Mouse (Mus musculus): ENCODE measurements around the gene Rufy1. TPM values are rescaled to one million over a fixed set of nuclear protein-coding genes. Genes with fewer than 3 reads are reported as not detected.
A peak's percentile ranks its signal among the peaks of the same experiment; 100 is the strongest.
"Not testable (repeated sequence)": the region's sequence is repeated elsewhere in the genome, so short reads cannot be mapped to it uniquely, and the experiment has no call there.

Gene Rufy1
- polyA plus RNA-seq, 1 experiment from 2014 or later = 26.7 TPM

GRCm38 (mm10) chr11:50375421-50375820, 55.5 kb downstream of the Rufy1 start:
- no peak overlapping the region for H3K9ac ChIP-seq (replicated peaks)
- H3K27ac ChIP-seq (replicated peaks) = no peak overlapping the region
- H3K36me3 ChIP-seq = peaks cover 7% of the 10 kb centered on the region
- ATAC-seq (ENCODE audit: low FRiP score, low read depth) = no peak
- no peak overlapping the region for H3K4me3 ChIP-seq
- no peak overlapping the region for H3K4me2 ChIP-seq (replicated peaks)
- H3K9me3 ChIP-seq = no peaks in the 10 kb centered on the region
- 22% methylated on average over 5 of the region's 5 CpGs for WGBS
- peaks cover 17% of the 10 kb centered on the region for H3K27me3 ChIP-seq
- H3K4me1 ChIP-seq = peaks cover 34% of the 10 kb centered on the region

- Histone ChIP-seq H3K36me3 (peaks cover 3% of the 10 kb centered on the region), H3K27me3 (peaks cover 17% of the 10 kb centered on the region), H3K4me2 (replicated peaks) (no peak overlapping the region), H3K4me1 (peaks cover 28% of the 10 kb centered on the region), H3K27ac (replicated peaks) (no peak overlapping the region), H3K4me3 (no peak overlapping the region), H3K9ac (replicated peaks) (no peak overlapping the region), H3K9me3 (no peaks in the 10 kb centered on the region)
- 70% methylated on average over 13 of the region's 13 CpGs for WGBS
- ATAC-seq (ENCODE audit: low FRiP score, low read depth) = no peak
These were observed 56.5 kb downstream of the Rufy1 start for GRCm38 (mm10) chr11:50374286-50375015.

- Histone ChIP-seq H3K4me3 (no peak overlapping the region), H3K36me3 (no peaks in the 10 kb centered on the region), H3K4me2 (replicated peaks) (no peak overlapping the region), H3K4me1 (peaks cover 24% of the 10 kb centered on the region), H3K27me3 (peaks cover 17% of the 10 kb centered on the region), H3K9me3 (no peaks in the 10 kb centered on the region), H3K9ac (replicated peaks) (no peak overlapping the region), H3K27ac (replicated peaks) (no peak overlapping the region)
- WGBS = 85% methylated on average over 1 of the region's 1 CpGs
- ATAC-seq (ENCODE audit: low FRiP score, low read depth) = no peak
These were observed 57.3 kb downstream of the Rufy1 start for GRCm38 (mm10) chr11:50373621-50374020.

GRCm38 (mm10) chr11:50373086-50373485, 57.8 kb downstream of the Rufy1 start:
- Histone ChIP-seq H3K4me2 (replicated peaks) (no peak overlapping the region), H3K27ac (replicated peaks) (no peak overlapping the region), H3K27me3 (peaks cover 17% of the 10 kb centered on the region), H3K36me3 (no peaks in the 10 kb centered on the region), H3K4me1 (peaks cover 24% of the 10 kb centered on the region), H3K9me3 (no peaks in the 10 kb centered on the region), H3K4me3 (no peak overlapping the region), H3K9ac (replicated peaks) (no peak overlapping the region)
- no peak for ATAC-seq (ENCODE audit: low FRiP score, low read depth)

- Histone ChIP-seq H3K27me3 (peaks cover 17% of the 10 kb centered on the region), H3K4me3 (peak overlapping the region; percentile 38), H3K27ac (replicated peaks) (peak overlapping the region; percentile 77; the same call in 1 of the 2 replicates), H3K36me3 (no peaks in the 10 kb centered on the region), H3K4me2 (replicated peaks) (peak overlapping the region; percentile 56), H3K4me1 (peaks cover 24% of the 10 kb centered on the region), H3K9me3 (no peaks in the 10 kb centered on the region), H3K9ac (replicated peaks) (peak overlapping the region; percentile 62)
- ATAC-seq (ENCODE audit: low FRiP score, low read depth) = no peak
- WGBS = 97% methylated on average over 1 of the region's 1 CpGs
These were observed 59.0 kb downstream of the Rufy1 start for GRCm38 (mm10) chr11:50371911-50372310.

GRCm38 (mm10) chr11:50371399-50371841, 59.5 kb downstream of the Rufy1 start:
- Histone ChIP-seq H3K9ac (replicated peaks) (peak overlapping the region; percentile 62), H3K27me3 (peaks cover 17% of the 10 kb centered on the region), H3K27ac (replicated peaks) (peak overlapping the region; percentile 77), H3K36me3 (no peaks in the 10 kb centered on the region), H3K4me1 (peaks cover 20% of the 10 kb centered on the region), H3K4me2 (replicated peaks) (peak overlapping the region; percentile 56), H3K9me3 (no peaks in the 10 kb centered on the region), H3K4me3 (peak overlapping the region; percentile 38)
- 2% methylated on average over 18 of the region's 18 CpGs for WGBS
- no peak; the same call in 1 of the 2 replicates for ATAC-seq (ENCODE audit: low FRiP score, low read depth)

- WGBS = 49% methylated on average over 4 of the region's 4 CpGs
- peaks cover 17% of the 10 kb centered on the region for H3K27me3 ChIP-seq
- no peak overlapping the region for H3K4me3 ChIP-seq
- ATAC-seq (ENCODE audit: low FRiP score, low read depth) = peak; percentile 66; the same call in 1 of the 2 replicates
- H3K27ac ChIP-seq (replicated peaks) = peak overlapping the region; percentile 77
- H3K9ac ChIP-seq (replicated peaks) = no peak overlapping the region; the same call in 1 of the 2 replicates
- peaks cover 15% of the 10 kb centered on the region for H3K4me1 ChIP-seq
- H3K36me3 ChIP-seq = no peaks in the 10 kb centered on the region
- peak overlapping the region; percentile 56 for H3K4me2 ChIP-seq (replicated peaks)
- no peaks in the 10 kb centered on the region for H3K9me3 ChIP-seq
These were observed 60.0 kb downstream of the Rufy1 start for GRCm38 (mm10) chr11:50370969-50371368.

- Histone ChIP-seq H3K4me2 (replicated peaks) (no peak overlapping the region), H3K27ac (replicated peaks) (no peak overlapping the region), H3K27me3 (peaks cover 13% of the 10 kb centered on the region), H3K9ac (replicated peaks) (no peak overlapping the region), H3K9me3 (no peaks in the 10 kb centered on the region), H3K36me3 (no peaks in the 10 kb centered on the region), H3K4me1 (0 out of 2 replicates have a peak, but pooled peaks cover 7% of the 10 kb centered on the region), H3K4me3 (no peak overlapping the region)
- ATAC-seq (ENCODE audit: low FRiP score, low read depth) = no peak
- 90% methylated on average over 5 of the region's 5 CpGs for WGBS
These were observed 61.5 kb downstream of the Rufy1 start for GRCm38 (mm10) chr11:50369360-50369911.

- Histone ChIP-seq H3K4me3 (no peak overlapping the region), H3K9me3 (no peaks in the 10 kb centered on the region), H3K27me3 (peaks cover 8% of the 10 kb centered on the region), H3K4me1 (0 out of 2 replicates have a peak, but pooled peaks cover 7% of the 10 kb centered on the region), H3K4me2 (replicated peaks) (no peak overlapping the region), H3K36me3 (no peaks in the 10 kb centered on the region), H3K9ac (replicated peaks) (no peak overlapping the region), H3K27ac (replicated peaks) (no peak overlapping the region)
- ATAC-seq (ENCODE audit: low FRiP score, low read depth) = no peak
- 92% methylated on average over 9 of the region's 9 CpGs for WGBS
These were observed 63.4 kb downstream of the Rufy1 start for GRCm38 (mm10) chr11:50367531-50367930.

GRCm38 (mm10) chr11:50365322-50365721, 65.6 kb downstream of the Rufy1 start:
- H3K36me3 ChIP-seq = no peaks in the 10 kb centered on the region
- no peak overlapping the region for H3K27ac ChIP-seq (replicated peaks)
- no peak overlapping the region for H3K9ac ChIP-seq (replicated peaks)
- no peak overlapping the region for H3K4me3 ChIP-seq
- H3K27me3 ChIP-seq = peaks cover 16% of the 10 kb centered on the region
- ATAC-seq (ENCODE audit: low FRiP score, low read depth) = no peak
- no peaks in the 10 kb centered on the region for H3K9me3 ChIP-seq
- no peaks in the 10 kb centered on the region for H3K4me1 ChIP-seq
- no peak overlapping the region for H3K4me2 ChIP-seq (replicated peaks)

GRCm38 (mm10) chr11:50364548-50364947, 66.4 kb downstream of the Rufy1 start:
- Histone ChIP-seq H3K4me3 (no peak overlapping the region), H3K36me3 (no peaks in the 10 kb centered on the region), H3K9ac (replicated peaks) (no peak overlapping the region), H3K4me2 (replicated peaks) (no peak overlapping the region), H3K27ac (replicated peaks) (no peak overlapping the region), H3K4me1 (no peaks in the 10 kb centered on the region), H3K9me3 (no peaks in the 10 kb centered on the region), H3K27me3 (peaks cover 19% of the 10 kb centered on the region)
- 13% methylated on average over 4 of the region's 4 CpGs for WGBS
- ATAC-seq (ENCODE audit: low FRiP score, low read depth) = peak; percentile 62; the same call in 1 of the 2 replicates

GRCm38 (mm10) chr11:50361282-50361681, 69.6 kb downstream of the Rufy1 start:
- H3K9me3 ChIP-seq; H3K4me3 ChIP-seq; H3K4me2 ChIP-seq (replicated peaks); H3K9ac ChIP-seq (replicated peaks); H3K27ac ChIP-seq (replicated peaks); ATAC-seq (ENCODE audit: low FRiP score, low read depth); H3K36me3 ChIP-seq; H3K4me1 ChIP-seq: not testable (repeated sequence)
- peaks cover 41% of the 10 kb centered on the region for H3K27me3 ChIP-seq
- 89% methylated on average over 1 of the region's 1 CpGs for WGBS

All from midbrain, embryonic 12.5 days (tissue).